Mouse (Mus musculus) spleen, postnatal 4 days (tissue): ENCODE data around the gene Coro2a.
"Not testable (repeated sequence)": the region's sequence is repeated elsewhere in the genome, so short reads cannot be mapped to it uniquely, and the experiment has no call there.

ENCODE experiments used
- DNase-seq, 2 experiments: peaks; one replicate each; pipeline ENCODE4 v3.0.0; 2022; ENCODE audit warnings: low spot score in 2 of 2

The Coro2a gene

GRCm38 (mm10) chr4:46601844-46602423, at the start of gene Coro2a:
Gene Coro2a, minus strand, starts transcription at chr4:46602202.
- DNase-seq = peak; percentile 83 to 96

DNA sequence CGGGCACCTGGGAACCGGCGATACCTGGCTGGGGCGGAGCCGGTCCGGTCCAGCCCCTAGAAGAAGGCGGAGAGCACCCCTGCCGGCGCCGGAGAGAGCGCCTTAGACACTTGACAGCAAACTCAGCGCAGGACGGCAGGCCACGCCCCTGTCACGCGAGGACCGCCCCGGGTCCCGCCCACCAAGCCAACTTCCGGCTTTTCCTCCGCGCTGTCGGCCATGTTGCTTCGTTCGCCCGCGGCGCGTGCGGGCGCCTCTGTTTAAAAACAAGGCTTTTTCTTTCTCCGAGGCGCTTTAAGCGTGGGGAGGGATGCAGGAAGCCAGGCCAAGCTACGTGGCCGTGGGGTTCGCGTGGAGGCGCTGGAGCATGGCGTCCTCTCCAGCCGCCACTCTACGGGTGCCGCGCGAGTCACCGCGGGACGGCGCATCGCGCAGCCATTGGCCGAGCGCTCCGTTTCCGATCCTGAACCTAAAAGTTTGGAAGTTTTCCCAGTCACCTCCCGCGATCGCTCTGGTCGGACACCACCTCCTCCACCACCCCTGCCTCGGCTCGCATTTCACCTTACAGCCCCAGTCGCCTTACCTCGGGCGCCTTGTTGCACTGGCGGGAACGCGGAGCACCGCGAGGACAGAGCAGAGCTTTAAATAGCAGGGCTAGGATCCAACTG, 48.2 kb upstream of the Coro2a start, which contains the start of gene Tbc1d2:
Tbc1d2 (minus strand) TSS at position 124 of the 668 bp plus-strand sequence.
- peak; percentile 94 to 97 for DNase-seq

DNA sequence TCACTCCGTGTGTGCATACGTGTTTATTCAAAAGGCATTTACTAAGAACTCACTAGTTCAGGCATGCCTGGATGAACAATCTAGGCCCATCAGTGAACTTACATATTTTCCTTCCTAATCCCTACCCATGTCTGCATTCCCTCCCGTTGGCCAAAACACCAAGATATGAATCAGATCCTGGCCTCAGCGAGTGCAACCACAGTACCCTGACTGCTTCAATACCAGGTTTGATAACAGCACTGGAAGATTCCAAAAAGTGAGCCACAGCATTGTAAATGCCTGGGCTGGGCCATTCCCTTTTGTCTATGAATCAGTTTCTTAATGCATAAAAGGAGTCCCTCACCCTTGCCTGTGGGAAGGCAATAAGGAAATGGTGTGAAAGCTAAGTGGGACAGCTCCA, 47.2 kb upstream of the Coro2a start:
- no peak for DNase-seq

- DNase-seq = no peak
These were observed 41.7 kb upstream of the Coro2a start for GRCm38 (mm10) chr4:46643676-46644112.

DNA sequence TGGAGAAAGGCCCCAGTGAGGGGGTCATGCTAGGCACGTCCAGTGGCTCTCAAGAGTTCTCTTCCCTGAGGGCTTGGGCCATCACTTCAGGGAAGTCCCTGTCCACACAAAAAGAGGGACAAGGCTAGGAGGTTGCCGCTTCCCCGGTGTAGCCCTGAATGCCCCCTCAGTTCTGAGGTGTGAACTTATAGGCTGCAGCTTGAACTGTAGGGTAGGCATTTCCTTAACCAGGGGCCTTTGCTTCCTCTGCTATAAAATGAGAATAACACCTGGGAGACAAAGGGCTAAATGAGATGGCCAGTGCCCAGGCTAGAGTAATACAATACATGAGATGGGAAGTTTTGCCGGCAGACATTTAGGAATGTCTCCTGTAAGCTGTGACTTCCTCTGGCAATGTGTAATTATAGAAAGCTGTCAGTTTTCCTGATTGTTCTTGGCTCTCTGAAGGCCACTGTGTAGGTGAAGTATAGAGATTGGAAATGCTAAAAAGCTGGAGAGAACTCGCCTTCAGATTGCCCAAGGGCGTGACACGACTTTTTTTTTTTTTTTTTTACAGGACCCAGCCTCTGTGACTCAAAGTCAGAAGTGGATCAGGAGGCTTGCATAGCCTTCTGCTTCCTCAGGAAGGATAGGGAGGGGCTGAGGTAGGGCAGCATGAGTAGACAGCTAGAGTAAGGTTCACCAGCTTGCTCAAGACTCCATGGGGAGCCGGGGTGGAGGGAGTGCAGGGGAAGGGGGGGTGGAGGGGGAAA, 41.1 kb upstream of the Coro2a start:
- no peak for DNase-seq

GRCm38 (mm10) chr4:46641283-46641682, 39.3 kb upstream of the Coro2a start:
- no peak for DNase-seq

- DNase-seq = no peak
These were observed 37.9 kb upstream of the Coro2a start for GRCm38 (mm10) chr4:46639866-46640265.

DNA sequence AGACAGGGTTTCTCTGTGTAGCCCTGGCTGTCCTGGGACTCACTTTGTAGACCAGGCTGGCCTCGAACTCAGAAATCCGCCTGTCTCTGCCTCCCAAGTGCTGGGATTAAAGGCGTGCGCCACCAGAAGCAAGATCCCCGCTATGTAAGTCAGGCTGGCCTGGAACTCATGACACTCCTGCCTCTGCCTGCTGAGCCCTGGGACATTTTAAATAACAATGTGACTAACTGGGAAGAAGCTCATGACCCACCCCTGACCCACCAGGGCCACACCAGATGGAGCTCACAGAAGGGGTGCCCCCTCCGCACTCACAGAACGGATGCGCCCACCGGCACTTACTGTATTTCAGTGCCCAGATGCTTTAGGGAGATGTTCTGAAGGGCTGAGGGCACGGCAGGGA, 35.2 kb upstream of the Coro2a start:
- DNase-seq = not testable (repeated sequence)

- no peak for DNase-seq
These were observed 33.9 kb upstream of the Coro2a start for GRCm38 (mm10) chr4:46635702-46636430.

GRCm38 (mm10) chr4:46634881-46635280, 32.9 kb upstream of the Coro2a start:
- DNase-seq = no peak

DNA sequence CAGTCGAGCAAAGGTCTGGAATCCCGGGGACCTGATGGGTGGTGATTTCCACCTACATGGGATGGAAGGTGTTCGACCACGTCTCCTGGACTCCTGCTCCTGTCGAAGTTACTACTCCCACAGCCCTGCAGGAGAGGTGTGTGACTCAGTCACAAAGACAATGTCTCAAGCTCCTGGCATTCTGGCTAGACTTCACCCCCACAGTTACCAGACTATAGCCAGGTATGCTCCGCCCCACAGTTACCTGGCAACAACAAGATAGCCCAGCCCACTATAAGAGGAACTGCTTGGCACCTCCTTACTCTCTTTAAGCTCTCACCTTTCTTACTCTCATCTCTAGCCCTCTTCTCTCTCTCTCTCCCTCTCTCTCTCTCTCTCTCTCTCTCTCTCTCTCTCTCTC, 31.6 kb upstream of the Coro2a start:
- DNase-seq = not testable (repeated sequence)

DNA sequence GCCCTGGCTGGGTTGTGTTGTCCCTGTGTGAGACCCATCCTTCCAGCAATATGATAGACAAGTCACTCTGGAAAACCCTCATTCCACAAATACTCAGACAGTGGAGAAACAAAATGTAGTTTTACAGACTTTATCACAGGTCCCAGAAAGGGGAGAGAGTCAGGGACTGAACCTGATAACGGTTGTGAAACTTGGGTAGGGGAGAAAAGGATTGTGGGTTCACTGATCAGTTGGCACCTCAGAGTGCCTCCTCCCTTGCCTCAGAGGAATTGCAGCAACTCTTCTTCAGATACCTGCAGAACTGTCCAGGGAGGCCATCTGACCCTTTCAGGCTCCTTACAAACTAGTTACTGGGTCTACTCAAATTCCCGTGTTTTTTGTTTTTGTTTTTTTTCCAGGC, 30.5 kb upstream of the Coro2a start:
- DNase-seq = no peak

- DNase-seq = peak; percentile 56 to 79
These were observed 28.4 kb upstream of the Coro2a start for GRCm38 (mm10) chr4:46630390-46630789.

- DNase-seq = no peak
These were observed 26.9 kb upstream of the Coro2a start for GRCm38 (mm10) chr4:46628873-46629272.

DNA sequence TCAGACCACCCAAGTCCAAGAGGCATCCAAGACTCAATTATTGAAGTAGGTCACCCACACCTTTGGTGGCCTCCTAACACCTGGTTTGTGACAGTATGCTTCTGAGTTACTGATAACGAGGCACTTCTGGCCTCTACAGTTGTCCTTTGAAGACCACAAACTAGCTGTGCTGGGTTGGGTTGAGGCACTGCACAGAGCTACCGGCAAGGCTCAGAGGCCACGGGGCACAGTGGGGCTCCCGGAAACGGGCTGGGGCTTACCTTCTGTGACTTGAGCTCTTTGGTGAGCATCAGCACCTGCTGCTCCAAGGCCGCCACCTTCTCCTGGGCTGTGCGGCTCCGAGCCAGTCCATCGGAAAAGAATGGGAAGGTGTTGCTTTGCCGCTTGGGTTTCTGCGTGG, 26.1 kb upstream of the Coro2a start:
- DNase-seq = no peak

GRCm38 (mm10) chr4:46625101-46625500, 23.1 kb upstream of the Coro2a start:
- no peak for DNase-seq

DNA sequence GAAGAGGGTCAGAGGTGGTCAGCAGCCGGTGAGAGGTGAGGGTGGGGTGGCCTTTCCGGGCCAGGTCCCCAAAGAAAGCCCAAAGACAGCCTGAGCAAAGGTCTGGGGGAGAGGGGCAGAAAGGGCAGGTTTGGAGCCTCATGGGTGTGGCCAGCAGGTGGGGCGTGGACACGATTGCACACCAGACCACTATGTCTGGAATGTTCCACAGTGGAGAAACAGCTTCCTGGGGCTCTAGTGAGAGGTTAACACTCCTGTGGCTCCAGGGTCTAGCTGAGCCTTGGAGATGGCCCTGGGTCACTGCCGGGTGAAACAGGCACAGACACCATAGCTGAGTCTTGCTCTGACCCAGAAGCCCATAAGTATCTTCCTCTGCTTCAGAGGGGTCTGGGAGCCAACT, 21.0 kb upstream of the Coro2a start:
- no peak for DNase-seq

DNA sequence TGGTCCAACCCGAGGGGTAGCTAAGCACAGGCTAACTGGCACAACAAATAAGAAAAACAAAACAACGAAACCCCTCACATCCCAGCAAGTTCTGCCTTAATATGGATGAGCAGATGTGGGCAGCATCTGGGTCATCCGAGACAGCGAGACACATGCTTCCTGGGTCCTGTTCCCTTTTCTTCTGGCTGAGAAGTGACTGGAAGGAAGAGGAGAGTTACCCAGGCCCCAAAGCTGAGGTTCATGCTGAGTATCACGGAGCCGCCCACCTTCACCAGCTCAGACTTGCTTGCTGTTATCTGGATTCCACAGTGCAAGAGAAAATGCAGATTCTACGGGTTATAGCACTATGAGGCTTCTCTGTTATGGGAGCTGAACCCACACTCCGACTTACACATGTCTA, 18.9 kb upstream of the Coro2a start:
- DNase-seq = no peak

GRCm38 (mm10) chr4:46620330-46620729, 18.3 kb upstream of the Coro2a start:
- DNase-seq = peak in 1 of 2 experiments; percentile 47

GRCm38 (mm10) chr4:46618196-46618817, 16.3 kb upstream of the Coro2a start:
- DNase-seq = no peak

DNA sequence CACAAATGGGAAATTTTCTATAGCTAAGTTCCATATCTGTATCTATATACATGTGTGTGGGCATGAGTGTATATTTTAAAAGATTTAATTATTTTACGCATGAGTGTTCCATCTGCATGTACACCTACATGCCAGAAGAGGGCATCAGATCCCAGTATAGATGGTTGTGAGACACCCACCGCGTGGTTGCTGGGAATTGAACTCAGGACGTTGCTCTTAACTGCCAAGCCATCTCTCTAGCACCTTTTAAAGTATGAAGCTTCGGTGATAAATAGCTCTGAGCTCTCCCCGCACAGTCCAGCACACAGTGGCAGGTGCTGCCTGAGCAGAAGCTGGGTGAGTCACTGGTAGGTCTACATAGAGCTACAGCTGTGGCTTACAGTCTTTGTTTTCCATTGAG, 15.4 kb upstream of the Coro2a start:
- no peak for DNase-seq

- peak in 1 of 2 experiments; percentile 39 for DNase-seq
These were observed 12.6 kb upstream of the Coro2a start for GRCm38 (mm10) chr4:46614641-46615040.
